Mouse (Mus musculus): ENCODE data around the gene Tuft1.
"Not testable (repeated sequence)": the region's sequence is repeated elsewhere in the genome, so short reads cannot be mapped to it uniquely, and the experiment has no call there.

Tuft1 gene

DNA sequence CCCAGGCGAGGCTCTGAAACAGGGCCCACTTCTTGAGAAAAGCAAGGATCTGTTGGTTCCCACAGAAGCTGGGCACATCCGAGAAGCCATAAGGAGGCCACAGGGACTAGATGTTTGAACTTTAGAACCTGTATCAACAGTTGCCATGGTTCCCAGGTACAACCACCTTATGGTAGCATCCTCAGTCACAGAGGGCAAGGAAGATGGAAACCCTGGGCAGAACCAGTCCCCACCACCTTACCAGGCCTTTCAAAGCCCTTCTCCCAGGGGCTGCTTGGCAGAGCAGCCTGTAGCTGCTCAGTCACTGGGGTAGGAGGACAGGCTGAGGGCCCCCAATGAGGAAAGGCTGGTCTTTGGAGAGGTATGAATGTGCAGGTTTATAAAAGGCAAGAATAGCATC, 2.2 kb upstream of the Tuft1 start:
- DNase-seq (ENCODE audit: inconsistent ontology term): not testable (repeated sequence)

DNA sequence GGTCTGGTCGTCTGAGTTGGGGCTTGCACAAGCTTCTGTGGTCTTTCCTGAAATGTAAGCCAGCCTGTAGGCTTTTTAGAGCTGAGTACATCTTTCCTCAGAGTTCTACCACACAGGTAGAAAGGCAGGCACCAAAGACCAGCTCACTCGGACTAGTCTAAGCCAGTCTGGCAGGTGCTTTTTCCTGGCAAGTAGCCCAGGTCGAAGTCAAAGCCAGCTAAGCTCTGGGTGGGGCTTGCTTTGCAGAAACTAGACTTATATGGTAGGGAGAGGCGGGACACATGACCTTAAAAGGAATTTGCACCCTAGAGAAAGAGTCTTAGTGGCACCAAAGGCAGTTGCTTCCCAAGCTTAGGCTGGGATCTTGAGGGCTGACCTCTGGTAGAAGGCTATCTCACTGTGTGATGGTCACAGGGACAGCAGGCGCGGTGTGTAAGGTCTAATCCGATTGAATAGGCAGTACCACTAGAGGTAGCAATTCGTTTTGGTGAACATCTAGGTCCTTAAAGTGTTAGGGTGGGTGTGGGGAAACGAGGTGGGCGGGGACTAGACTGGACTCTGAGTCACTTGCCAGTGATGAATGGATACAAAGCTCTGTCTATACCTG, 573 bp upstream of the Tuft1 start:
- peak; percentile 69 for DNase-seq (ENCODE audit: inconsistent ontology term)

- DNase-seq (ENCODE audit: inconsistent ontology term): peak; percentile 22
These were observed 576 bp downstream of the Tuft1 start for GRCm38 (mm10) chr3:94657852-94658739.

DNA sequence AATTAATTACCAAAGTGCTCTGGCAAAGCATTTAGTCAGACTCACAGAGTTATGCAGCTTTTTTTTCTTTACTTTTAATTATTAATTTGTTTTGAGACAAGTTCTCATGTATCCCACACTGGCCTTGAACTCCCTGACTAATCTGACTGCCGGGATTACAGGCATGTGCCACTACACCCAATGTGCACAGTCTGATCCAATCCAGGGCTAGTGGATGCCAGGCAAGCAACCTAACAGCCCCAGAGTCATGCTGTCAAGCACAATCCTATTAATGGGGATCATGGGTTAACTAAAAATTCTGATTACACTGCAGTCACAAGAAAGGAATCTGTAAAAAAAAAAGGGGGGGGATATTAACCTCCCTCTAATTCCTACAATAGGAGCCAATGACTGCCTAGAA, 4.7 kb downstream of the Tuft1 start:
- peak; percentile 67 for DNase-seq (ENCODE audit: inconsistent ontology term)

DNA sequence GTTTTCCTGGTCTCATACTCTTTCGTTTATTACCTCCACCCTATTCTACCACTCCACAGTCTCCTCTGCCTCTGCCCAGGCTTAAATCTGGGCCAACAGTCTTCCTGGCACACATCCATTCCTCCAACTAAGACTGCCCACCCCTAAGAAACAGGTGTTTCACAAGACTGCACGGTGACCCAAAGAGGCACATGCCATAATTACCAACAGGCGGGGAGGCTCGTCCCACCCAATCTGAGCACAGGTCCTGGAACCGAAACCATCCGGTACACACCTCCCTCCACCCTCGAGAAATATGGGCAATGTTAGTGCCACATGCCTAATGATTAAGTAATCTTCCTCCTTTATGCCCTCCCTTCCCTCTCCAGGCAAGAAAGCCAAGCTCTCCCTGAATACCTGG, 8.3 kb downstream of the Tuft1 start:
- no peak for DNase-seq (ENCODE audit: inconsistent ontology term)

DNA sequence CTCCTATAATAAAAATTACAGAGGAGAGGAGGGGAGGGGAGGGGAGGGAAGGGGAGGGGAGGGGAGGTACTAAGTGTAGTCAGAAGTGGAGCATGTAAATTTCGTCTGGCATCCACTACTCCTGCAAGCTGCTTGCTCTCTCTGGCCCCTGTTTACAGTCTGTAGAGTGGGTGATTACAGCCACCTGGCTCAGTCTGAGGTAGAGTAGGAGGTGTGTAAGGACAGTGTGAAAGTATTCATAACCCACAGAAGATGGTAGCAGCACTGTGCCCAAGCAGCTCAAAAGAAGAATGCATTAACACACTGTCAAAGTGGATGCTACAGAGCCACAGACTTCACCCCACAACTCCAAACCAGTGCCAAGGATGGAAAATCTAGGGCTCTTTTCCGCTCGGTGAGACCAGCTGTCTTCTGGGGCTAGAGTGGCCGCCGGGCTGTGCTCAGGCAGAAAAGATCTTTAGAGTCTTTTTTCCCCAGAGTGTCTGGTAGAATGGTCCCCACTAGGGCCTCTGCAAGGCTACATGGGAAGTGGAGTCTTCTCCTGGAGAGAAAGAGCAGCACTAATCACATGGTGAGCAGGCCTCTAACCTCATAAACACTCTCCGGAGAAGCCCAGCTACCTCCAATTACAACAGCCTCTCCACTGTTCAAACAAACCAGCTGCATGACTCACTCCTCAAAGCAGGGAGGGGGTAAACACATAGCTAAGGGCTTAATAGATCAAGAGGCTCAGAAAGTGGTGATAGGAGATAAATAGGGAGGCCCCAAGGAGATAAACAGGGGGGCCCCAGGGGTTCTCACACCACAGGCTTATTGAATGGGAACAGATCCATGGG, 9.7 kb downstream of the Tuft1 start:
- peak; percentile 86 for DNase-seq (ENCODE audit: inconsistent ontology term)

GRCm38 (mm10) chr3:94642495-94643162, 16.0 kb downstream of the Tuft1 start, which contains the start of gene Gm10972:
TSS of gene Gm10972 (plus strand) at chr3:94643112.
- DNase-seq (ENCODE audit: inconsistent ontology term): not testable (repeated sequence)

- no peak for DNase-seq (ENCODE audit: inconsistent ontology term)
These were observed 28.8 kb downstream of the Tuft1 start for GRCm38 (mm10) chr3:94629876-94630275.

DNA sequence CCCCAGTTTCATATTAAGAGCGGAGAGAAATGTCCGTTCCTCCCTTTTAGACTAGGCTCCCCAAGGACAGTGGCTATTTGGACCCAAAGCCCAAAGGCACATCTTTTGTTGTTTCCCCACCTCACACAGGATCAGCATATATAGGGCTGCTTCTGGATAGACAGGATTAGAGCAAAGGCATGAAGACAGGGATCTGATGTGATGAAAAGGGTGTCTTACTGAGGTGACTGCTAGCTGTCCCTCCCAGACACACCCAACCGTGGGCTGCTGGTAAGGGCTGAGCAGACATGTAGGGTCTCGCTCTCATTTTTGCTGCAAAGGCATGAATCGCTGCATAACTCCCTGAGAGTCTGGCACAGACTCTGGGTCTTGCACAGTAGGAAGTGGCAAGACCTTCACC, 30.0 kb downstream of the Tuft1 start:
- DNase-seq (ENCODE audit: inconsistent ontology term): no peak

GRCm38 (mm10) chr3:94624281-94624680, 34.4 kb downstream of the Tuft1 start:
- DNase-seq (ENCODE audit: inconsistent ontology term): peak; percentile 54

- no peak for DNase-seq (ENCODE audit: inconsistent ontology term)
These were observed 36.1 kb downstream of the Tuft1 start for GRCm38 (mm10) chr3:94622550-94622949.

DNA sequence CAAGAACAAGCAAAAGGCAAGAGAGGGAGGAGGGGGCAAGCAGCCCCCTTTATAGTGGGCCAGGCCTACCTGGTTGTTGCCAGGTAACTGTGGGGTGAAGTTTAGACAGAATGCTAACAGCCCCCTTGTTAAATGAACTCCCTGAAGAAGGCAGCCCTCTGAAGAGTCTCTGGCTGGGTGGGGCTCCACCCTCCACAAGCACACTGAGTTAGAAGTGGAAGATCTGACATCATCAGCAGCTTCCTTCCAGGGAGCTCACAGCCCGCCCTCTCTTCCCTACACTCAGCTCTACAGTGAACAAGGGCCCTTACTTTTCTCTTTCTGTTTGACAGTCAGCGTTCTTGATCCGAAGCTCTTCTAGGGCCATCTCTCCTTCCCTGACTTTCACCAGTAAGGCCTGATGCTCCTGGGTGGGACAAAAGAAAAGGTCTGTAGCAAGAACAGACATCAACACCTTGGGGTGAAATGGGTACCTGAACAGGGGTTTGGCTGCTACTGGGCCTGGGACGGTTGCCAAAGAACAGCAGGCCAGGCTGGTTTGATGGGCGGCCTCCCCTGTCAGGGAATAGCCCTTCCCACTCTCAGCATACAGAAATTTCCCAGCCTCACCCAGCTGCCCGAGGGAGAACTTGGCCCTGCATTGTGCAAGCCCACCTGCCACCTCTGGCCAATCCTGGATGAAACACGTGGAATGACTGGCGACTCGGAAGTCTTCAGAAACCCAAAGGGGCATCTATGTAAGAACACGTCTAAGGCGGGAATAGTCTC, 36.7 kb downstream of the Tuft1 start:
- DNase-seq (ENCODE audit: inconsistent ontology term): no peak

GRCm38 (mm10) chr3:94616717-94617116, 42.0 kb downstream of the Tuft1 start:
- DNase-seq (ENCODE audit: inconsistent ontology term): no peak

DNA sequence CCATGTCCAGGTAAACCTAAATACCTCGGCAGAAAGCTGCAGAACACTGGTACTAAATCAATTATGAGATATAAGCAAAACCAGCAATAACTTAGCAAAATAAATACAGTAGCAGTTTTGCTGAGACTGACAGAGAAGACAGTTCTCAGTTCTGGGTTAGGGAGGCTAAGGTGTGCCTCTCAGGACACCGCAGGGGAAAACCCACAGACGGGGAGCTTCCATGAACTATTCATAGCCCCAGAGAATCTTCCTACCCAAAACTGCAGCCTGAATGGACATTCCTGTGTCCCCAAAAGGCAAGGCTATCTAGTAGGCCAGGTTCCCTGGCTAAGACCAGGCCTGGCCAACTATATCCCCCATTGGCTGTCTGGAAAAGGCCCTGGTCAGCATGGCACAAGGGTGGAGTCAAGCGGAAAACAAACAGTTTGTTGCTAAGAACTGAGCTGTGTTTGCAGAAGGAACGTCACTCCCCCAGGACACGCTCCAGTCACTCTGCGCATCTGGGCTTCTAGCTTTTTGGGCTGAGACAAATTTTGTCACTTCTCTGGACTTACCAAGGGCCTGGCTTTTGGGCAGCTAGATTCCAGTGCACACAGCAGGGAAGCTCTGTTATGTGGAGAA, 45.3 kb downstream of the Tuft1 start:
- DNase-seq (ENCODE audit: inconsistent ontology term): peak; percentile 30

GRCm38 (mm10) chr3:94612274-94612673, 46.4 kb downstream of the Tuft1 start:
- no peak for DNase-seq (ENCODE audit: inconsistent ontology term)

DNA sequence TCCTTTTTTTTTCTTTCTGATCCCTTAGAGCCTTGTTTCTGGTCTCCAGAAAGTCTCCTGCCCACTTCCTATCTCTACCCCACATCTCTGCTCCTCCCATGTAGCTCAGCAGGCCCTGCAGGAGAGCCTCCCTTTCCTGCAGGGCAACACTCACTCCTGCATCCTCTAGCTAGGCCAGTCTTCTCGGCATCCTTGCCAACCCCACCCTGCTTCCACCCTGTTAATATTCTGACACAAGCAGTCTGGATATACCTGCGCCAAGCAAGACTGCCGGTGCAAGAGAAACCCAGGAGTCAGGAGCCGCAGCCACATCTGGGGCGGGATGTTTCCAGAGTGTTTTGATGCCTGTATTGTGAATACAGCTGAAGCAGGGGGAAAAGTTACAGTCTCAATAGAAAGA, 46.8 kb downstream of the Tuft1 start:
- DNase-seq (ENCODE audit: inconsistent ontology term): no peak

GRCm38 (mm10) chr3:94611343-94611742, 47.3 kb downstream of the Tuft1 start:
- peak; percentile 55 for DNase-seq (ENCODE audit: inconsistent ontology term)

DNA sequence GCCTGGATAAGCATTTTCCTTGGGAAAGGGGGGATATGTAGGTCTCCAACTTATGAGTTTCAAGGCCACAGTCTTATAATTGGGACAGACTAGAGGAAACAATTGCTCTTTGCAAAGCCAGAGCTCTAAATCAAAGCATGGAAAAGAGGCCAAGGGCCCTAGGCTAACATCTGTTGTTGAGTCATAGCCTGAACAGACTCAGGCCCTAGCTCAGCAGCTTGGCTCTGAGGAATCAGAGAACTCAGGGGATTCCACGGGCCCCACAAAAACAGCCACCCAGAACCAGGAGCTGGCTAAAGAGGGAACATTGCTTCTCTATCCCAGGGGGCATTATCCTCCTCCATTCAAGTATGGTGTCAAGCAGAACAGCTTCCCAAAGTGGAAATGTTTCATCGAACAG, 48.1 kb downstream of the Tuft1 start:
- peak; percentile 70 for DNase-seq (ENCODE audit: inconsistent ontology term)

GRCm38 (mm10) chr3:94609621-94610020, 49.1 kb downstream of the Tuft1 start:
- no peak for DNase-seq (ENCODE audit: inconsistent ontology term)

GRCm38 (mm10) chr3:94601959-94602358, 56.7 kb downstream of the Tuft1 start:
- peak; percentile 33 for DNase-seq (ENCODE audit: inconsistent ontology term)
